Mouse (Mus musculus): Measurements from ENCODE around the gene Hectd4.

Hectd4 gene

DNA sequence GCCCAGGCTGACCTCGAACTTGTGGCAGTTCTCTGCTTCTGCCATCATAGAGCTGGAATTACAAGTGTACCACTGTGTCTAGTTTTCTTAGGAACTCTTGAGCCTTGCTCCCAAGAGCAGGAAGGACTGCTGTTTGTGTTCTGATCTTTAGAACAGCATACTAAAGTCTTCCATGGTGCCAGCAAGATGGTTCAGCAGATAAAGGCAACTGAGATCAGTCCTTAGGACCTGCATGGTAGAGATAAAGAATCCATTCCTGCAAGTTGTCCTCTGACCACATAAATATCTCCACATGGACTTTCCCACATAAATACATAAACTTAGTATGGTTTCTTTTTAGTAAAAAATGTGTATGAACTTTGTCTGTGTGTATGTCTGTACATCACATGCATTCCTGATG, 22.7 kb downstream of the Hectd4 start:
- CTCF ChIA-PET, result no interaction called here
- POLR2A ChIA-PET, result interaction anchor here in 2 of 4 experiments (0.6 to 1.1 kb wide), 2 partner anchors 23 to 62 kb away, joined by 3 to 5 read pairs; partner anchors contain the start of gene Hectd4 (in 1 of the 2)

DNA sequence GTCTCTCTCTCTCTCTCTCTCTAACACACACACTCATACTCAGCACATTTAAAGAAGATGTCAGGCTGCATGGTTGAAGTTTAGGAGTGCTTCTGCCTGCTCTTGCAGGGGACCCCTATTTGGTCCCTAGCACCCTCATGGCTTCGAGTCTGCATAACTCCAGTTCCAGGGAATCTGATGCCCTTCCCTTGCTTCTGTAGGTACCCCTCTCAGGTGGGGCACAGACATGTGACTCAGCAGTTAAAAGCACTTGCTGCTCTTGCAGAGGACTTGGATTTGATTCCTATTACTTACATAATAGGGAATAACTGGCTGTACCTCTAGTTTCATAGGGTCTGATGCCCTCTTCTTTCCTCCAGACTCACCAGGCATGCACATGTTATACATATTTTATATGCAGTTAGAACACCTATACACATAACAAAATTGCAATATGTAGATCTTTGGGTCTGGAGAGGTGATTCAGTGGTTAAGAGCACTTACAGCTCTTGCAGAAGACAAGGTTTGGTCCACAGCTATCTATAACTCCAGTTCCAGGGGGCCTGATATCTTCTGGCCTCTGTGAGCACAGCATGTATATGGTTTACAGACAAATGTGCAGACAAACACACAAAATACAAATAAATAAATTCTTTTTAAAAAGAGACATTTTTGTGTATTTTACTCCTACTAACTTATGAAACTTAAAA, 23.8 kb downstream of the Hectd4 start:
- ChIA-PET CTCF (no interaction called here), POLR2A (no interaction called here)

DNA sequence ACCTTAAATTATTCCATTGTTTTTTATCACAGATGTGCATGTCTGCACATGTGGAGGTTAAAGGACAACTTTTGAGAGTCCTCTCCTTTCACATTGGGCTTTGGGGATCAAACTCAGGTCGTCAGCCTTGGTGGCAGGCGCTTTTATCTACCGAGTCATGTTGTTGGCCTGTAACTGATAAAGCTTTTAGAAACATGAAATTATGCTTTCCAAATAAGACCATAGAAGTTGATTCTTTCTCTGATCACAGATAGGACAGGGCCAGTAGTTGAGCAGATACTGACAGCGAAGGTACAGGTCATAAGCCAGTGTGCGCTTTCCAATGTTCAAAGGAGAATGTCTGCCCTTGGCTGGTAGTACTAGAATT, 24.3 kb downstream of the Hectd4 start:
- ChIA-PET POLR2A (no interaction called here), CTCF (no interaction called here)

DNA sequence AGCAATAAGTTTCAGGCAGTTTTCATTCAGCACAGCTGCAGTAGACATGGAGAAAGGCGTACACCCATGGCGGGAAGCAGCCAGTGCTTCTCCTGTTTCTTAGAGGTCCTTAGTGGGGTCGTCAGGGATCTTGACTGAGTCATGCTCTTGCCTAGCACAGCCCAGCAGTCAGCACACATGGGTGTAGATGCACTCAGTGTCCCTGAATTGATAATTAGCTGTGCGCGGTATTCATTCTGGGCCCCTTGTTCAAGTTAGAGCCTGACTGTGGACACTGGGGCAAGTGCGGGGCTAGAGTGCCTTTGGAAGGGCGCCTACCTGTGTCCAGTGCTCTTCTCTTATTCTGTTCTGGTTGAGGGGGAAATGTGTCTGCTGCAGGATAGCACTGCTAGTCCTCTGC, 25.2 kb downstream of the Hectd4 start:
- CTCF ChIA-PET, result interaction anchor here in 1 of 4 experiments (0.6 kb wide), 1 partner anchor 586 kb away, joined by 3 read pairs; no protein-coding TSS in a partner anchor
- POLR2A ChIA-PET, result interaction anchor here in 1 of 4 experiments (1.3 to 1.6 kb wide), 2 partner anchors 11 to 126 kb away, joined by 3 to 4 read pairs; no protein-coding TSS in a partner anchor

DNA sequence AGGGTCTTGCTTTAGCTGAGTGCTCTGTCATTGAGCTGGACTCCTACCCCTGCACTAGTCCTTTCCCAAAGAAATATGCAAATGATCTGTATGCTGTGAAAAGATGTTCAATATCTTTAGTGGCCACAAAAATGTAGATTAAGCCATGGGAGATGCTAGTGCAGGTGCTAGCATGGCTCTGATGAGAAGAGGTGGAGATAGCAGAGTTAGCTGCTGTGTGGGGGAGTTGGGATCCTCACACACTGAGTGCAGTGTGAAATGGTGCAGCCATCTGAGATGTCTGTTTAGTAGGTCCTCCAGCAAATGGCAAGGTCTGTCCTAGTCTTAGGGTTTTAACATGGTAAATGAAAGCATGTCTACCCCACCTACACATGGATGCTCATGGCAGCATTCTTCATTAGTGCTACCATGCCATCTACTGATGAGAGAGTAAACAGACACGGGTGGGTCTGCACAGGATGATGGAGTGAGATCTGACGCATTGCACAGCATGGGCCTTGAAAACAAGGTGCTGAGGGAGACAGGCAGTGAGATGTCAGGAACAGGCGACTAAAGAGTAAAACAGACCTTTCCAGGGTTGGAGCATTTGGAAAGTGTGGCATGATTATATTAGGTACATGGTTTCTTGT, 28.9 kb downstream of the Hectd4 start:
- CTCF ChIA-PET, result interaction anchor here in 1 of 4 experiments (1.0 kb wide), 1 partner anchor 315 kb away, joined by 3 read pairs; no protein-coding TSS in a partner anchor
- POLR2A ChIA-PET, result interaction anchor here in 2 of 4 experiments (1.3 to 1.8 kb wide), 3 partner anchors 7 to 148 kb away, joined by 3 to 6 read pairs (median 3); partner anchors contain the start of gene Naa25 (in 1 of the 2)

DNA sequence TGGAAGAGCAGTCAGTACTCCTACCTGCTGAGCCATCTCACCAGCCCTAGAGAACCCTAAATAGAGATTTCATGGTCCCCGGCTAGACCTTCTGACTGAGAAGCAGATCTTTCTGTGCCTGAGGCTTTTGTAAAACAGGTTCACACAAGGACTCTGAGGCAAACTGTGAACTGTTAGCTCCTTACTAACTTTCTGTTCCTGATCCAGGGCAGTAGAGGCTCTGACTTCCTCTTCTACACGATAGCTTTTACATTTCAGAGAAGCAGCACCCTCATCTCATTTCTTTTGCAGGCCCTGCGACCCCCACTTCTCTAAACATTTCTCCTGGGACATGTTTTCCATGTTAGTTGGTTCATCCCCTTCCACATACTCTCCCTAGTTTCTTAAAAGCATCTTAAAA, 29.7 kb downstream of the Hectd4 start:
- ChIA-PET POLR2A (interaction anchor here in 3 of 4 experiments (0.6 to 1.3 kb wide), 3 partner anchors 39 to 148 kb away, joined by 3 to 9 read pairs (median 3); partner anchors contain the start of gene Naa25 (in 2 of the 3)), CTCF (interaction anchor here in 1 of 4 experiments (0.6 kb wide), 1 partner anchor 221 kb away, joined by 3 read pairs; no protein-coding TSS in a partner anchor)

DNA sequence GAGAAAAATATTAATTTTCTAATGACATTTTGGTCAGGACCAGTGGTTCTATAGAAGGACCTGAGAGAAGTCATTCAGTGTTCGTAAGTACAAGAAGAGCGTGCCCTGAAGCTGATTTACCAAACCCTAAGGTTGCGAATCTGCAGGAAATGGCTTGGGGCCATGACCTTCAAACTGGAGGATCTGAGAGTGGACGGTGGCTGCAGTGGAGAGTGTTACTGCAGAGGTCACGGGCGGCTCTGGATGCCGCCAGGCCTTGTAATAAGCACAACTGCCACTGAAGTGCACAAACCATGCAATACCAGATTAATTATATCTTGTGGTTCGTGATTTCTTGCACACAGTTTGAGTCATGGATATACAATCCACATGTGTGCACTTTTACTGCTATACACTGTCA, 31.8 kb downstream of the Hectd4 start:
- POLR2A ChIA-PET, result no interaction called here
- CTCF ChIA-PET, result interaction anchor here in 1 of 4 experiments (0.6 kb wide), 2 partner anchors 19 to 27 kb away, joined by 3 to 12 read pairs; no protein-coding TSS in a partner anchor

DNA sequence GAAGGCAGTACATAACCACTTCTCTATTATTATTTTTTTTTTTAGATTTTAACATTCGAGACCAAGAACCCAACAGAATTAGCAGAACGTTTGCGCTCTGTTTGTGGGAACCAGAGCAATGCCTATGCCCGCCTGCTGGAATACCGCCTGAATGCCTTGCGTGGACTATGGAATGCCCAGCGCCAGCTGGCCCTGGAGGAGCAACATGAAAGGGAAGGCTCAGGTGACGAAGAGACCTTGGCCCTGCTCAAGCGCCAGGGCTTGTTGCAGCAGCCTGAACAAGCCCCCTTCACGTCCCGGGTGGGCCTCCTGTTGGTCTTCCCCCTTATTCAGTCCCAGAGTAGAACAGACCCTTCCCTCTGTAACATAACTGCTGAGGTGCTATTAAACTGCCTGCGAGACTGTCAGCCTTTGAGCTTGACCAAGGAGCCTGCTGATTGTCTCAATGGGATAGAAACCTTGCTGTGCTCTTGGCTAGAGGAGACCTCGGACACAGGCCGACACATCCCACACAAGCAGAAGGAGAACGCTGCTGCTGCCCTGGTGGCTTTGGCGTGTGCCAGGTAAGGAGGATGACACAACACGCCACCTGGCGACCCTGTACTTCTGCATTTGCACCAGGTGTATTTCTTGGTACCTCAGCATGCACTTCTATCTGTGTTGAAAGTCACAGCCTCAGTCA, 33.9 kb downstream of the Hectd4 start:
- CTCF ChIA-PET, result no interaction called here
- POLR2A ChIA-PET, result interaction anchor here in 2 of 4 experiments (0.5 to 0.7 kb wide), 2 partner anchors 97 to 193 kb away, joined by 3 read pairs; no protein-coding TSS in a partner anchor

DNA sequence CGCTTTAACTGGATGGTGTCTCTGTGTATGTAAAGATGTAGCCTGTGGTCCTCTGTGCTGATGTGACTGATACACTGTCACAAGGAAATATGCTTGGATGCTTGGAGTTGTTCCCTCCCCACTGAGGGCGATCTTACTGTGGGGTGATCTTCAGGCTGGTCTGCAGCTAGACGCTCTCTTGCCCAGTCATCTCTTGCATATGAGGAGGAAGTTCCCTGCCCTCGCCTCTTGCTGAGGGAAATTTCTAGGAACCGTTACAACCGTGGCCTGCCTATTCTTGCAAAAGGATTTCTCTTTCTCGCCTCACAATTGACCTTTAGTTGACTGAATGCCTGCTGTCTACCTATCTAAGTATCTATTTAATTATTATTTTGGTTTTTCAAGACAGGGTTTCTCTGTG, 35.0 kb downstream of the Hectd4 start:
- CTCF ChIA-PET, result no interaction called here
- POLR2A ChIA-PET, result interaction anchor here in 1 of 4 experiments (0.7 kb wide), 1 partner anchor 259 kb away, joined by 4 read pairs; no protein-coding TSS in a partner anchor

DNA sequence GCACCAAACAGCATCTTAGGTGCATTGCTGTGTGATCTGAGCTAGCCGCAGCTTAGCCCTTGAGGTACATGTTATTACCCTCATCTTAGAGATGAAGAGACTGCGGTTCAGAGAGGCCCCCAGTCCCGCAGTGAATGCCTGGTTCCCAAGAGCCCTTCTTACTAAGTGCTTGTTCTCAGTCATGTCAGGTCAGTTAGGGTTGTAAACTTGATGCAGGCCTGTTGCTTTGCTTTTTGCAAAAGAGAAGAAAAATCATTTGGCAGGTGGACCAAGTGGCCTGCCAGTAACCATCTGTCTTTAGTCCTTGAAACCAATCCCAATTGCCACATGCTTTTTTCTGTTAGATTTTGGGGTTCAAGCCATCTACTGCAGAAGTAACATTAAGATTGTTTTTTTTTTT, 41.8 kb downstream of the Hectd4 start:
- ChIA-PET CTCF (no interaction called here), POLR2A (interaction anchor here in 1 of 4 experiments (0.7 kb wide), 1 partner anchor 94 kb away, joined by 4 read pairs; no protein-coding TSS in a partner anchor)

DNA sequence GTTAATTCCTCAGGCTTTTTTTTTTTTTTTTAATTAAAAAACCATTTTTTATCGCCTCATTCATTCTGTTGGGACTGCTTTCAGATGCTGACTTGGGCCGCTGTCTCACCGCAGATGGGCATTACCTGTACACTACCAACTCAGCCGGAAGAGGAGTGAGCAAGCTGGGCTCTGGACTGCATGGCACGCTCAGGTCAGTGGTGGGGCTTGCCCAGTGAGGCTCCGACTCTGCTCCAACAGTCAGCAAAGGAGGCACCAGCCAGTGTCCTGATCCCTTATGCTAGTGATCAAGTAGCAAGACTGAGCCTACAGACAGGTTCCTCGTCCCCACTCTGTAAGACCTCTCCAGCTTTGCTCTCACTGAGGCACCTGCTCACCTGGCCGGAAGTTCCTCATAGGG, 42.4 kb downstream of the Hectd4 start:
- CTCF ChIA-PET, result no interaction called here
- POLR2A ChIA-PET, result interaction anchor here in 1 of 4 experiments (0.7 kb wide), 2 partner anchors 95 to 239 kb away, joined by 3 to 4 read pairs; no protein-coding TSS in a partner anchor

DNA sequence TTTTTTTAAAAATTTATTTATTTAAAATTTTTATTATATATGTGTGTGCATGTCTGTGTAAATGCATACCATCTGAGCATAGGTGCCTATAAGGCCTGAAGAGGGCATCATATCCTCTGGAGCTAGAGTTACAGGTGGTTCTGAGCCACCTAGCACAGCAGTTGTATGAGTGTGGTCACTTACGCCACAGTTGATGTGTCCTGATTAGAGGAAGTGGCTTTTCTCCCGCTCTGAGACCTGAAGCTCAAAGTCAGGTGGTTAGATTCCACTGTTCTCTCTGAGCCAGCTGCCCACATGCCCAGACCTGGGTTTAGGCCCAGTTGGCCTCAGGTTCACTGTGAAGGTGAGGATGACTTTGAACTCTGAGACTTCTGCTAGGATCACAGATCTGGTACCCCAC, 44.6 kb downstream of the Hectd4 start:
- POLR2A ChIA-PET, result no interaction called here
- CTCF ChIA-PET, result no interaction called here

DNA sequence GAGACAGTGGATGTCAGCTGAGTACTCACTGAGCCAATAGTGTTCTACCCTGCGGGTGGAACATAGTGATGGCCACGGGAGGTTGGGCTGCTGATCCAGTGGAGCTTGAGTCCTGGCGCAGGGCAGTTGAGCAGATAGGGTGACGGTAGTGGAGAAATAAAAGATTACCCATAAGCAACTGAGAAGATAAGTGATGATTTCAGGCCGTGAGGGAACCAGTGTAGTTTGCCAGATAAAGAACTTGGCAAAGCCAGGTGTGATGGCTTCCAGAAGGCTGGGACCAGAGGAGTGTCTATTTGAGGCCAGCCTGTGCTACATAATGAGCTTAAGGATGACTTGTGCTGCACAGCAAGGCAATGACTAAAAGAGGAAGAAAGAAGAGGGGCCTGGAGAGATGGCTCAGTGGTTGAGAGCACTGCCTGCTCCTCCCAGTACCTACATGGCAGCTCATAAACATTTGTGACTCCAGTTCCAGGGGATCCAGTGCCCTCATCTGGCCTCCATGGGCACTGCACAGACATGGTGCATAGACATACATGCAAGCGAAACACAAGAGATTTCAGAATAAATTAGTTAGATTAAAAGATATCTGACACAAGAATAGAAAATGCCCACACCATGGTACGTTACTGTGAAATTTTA, 46.8 kb downstream of the Hectd4 start:
- CTCF ChIA-PET, result interaction anchor here in 3 of 4 experiments (0.5 to 1.0 kb wide), 7 partner anchors 8 to 51 kb away, joined by 3 to 4 read pairs (median 3); no protein-coding TSS in a partner anchor

DNA sequence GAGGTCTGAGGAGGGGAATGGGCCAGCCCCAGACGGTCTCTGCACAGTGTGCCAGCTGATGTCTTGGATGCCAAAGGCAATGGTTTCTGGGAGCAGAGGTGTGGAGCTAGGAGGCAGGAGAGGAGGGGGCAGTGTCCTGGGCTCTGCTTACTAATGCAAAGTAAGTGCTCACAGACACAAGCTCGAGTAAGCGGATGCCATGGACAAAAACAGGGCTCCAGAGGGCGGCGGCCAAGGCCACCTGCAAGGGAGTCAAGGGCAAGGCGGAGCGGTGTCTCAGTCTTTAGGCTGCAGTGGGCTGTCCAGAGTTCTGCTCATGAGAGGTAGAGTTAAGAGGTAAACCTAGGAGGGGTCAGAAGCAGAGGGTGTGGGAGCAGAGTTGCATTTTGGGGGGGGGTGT, 51.0 kb downstream of the Hectd4 start:
- ChIA-PET POLR2A (interaction anchor here in 3 of 4 experiments (0.6 to 1.7 kb wide), 8 partner anchors 11 to 665 kb away, joined by 3 to 5 read pairs (median 4); partner anchors contain the start of gene Naa25 (in 1 of the 3)), CTCF (interaction anchor here in 1 of 4 experiments (1.0 kb wide), 1 partner anchor 134 kb away, joined by 8 read pairs; no protein-coding TSS in a partner anchor)

More for the DNA sequence above, 46.8 kb downstream of the Hectd4 start:
- POLR2A ChIA-PET, result interaction anchor here in 1 of 4 experiments (0.6 to 1.3 kb wide), 4 partner anchors 25 to 379 kb away, joined by 3 to 6 read pairs (median 4); partner anchors contain the start of gene Oas1g

DNA sequence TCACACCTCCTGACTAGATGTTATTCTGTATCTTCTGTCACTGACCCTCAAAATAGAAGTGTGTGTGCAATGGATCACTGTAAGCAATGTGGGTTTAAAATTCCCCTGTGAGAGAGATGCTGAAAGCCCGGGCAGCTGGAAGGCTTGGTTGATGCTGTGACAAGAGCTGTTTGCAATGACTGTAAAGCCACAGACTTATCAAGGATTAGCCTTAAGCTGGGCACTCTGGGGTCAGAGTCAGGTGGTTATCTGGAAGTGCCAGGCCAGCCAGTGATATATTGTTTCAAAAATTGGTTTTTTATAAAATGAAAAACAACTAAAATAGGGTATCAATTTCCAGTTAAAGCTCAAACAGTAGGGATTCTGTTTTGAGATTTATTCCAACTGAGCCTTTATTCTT, 56.8 kb downstream of the Hectd4 start:
- ChIA-PET POLR2A (interaction anchor here in 2 of 4 experiments (0.6 to 1.6 kb wide), 6 partner anchors 9 to 69 kb away, joined by 3 to 5 read pairs (median 3); no protein-coding TSS in a partner anchor), CTCF (interaction anchor here in 2 of 4 experiments (0.7 to 1.7 kb wide), 2 partner anchors 10 kb away, joined by 3 to 4 read pairs; no protein-coding TSS in a partner anchor)

DNA sequence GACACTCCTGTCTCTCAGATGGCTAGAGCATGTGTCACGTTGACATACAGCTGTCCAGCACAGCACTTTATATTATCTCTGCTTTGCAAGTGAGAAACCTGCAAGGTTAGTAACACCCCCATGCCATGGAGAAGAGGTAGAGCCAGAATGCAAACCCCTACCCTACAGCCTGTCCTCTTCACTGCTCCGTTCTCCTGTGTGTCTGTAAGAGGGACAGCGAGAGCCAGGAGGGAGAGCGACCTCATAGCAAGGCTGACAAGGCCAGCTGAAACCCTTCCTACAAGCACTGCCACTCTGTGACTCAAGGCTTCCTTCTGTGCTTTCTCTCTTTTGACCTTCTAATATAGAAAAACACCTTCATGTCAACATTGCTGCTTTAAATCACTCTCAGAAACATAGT, 60.4 kb downstream of the Hectd4 start:
- ChIA-PET CTCF (no interaction called here), POLR2A (no interaction called here)

DNA sequence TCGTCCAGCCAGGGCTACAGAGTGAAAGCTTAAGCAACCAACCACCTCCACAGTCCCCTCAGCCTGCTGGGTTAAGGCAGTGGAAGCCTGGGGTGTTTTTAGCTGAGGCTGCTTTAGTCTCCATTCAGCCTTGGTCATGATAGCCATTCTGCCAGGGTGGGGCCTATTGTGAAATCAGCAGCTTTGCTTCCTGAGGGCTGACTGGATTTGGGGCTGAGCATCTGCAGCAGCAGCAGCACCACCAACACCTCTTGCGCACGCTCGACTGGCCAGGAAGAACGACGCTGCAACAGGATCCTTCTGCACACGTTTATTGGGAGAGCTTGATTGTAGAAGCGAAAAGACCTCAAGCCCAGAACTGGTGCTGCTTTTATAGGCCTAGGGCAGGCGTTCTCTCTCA, 63.0 kb downstream of the Hectd4 start:
- ChIA-PET POLR2A (interaction anchor here in 1 of 4 experiments (1.3 kb wide), 2 partner anchors 9 to 13 kb away, joined by 4 to 5 read pairs; no protein-coding TSS in a partner anchor), CTCF (interaction anchor here in 1 of 4 experiments (0.6 kb wide), 1 partner anchor 428 kb away, joined by 3 read pairs; no protein-coding TSS in a partner anchor)

DNA sequence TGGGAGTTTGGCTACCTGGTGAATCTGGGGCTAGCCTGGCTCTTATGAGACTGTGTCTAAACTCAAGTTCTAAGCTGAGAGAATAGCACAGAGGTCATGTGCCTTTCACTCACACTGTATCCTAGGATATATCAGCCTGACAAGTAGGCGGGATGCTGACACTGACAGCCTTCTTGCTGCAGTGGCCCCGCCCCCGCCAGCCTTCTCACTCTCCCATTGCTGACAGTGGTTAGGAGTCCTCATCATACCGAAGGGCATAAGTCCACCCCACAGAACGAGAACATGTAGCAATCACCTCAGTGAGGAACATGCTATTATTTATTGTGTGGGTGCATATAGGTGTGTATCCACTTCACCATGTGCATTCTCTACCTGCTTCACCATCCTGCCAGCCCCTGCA, 64.8 kb downstream of the Hectd4 start:
- CTCF ChIA-PET, result no interaction called here
- POLR2A ChIA-PET, result interaction anchor here in 1 of 4 experiments (0.5 kb wide), 1 partner anchor 127 kb away, joined by 3 read pairs; no protein-coding TSS in a partner anchor
